Mouse (Mus musculus): ENCODE results near the gene Txndc2. TPM values are rescaled to one million over a fixed set of nuclear protein-coding genes. Genes with fewer than 3 reads are reported as not detected.
A peak's percentile ranks its signal among the peaks of the same experiment; 100 is the strongest.

Txndc2 gene
- polyA plus RNA-seq, 1 experiment from 2014 or later = not detected

DNA sequence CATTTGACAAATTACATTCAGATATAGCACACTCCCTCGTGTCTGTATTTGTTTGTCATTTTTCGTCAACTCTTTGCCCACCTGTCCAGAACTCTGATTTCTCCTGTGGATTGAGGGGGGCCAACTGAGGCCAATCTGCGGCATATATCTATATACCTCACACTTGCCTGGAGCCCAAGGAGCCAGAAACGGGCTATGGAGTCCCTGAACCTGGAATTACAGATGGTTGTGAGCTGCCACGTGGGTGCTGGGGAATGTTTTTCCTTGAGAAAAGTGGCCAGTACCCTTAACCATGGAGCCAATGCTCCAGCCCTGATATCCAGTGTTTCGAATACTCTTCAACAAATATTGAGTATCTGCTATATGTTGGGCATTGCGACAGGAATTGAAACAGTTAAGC, 31.0 kb upstream of the Txndc2 start:
- ATAC-seq (ENCODE audit: insufficient read depth) = no peak
- Histone ChIP-seq H3K27ac (replicated peaks) (no peak overlapping the region), H3K4me1 (replicated peaks) (peaks cover 10% of the 10 kb centered on the region), H3K4me3 (replicated peaks) (no peak overlapping the region), H3K9ac (no peak overlapping the region), H3K9me3 (replicated peaks) (no peaks in the 10 kb centered on the region), H3K27me3 (no peaks in the 10 kb centered on the region), H3K4me2 (no peak overlapping the region), H3K36me3 (replicated peaks) (no peaks in the 10 kb centered on the region)
- WGBS (ENCODE audit: insufficient replicate concordance) = 66% methylated on average over 7 of the region's 7 CpGs

- Histone ChIP-seq H3K4me3 (replicated peaks) (no peak overlapping the region), H3K36me3 (replicated peaks) (no peaks in the 10 kb centered on the region), H3K4me1 (replicated peaks) (peaks cover 16% of the 10 kb centered on the region), H3K27ac (replicated peaks) (no peak overlapping the region), H3K27me3 (no peaks in the 10 kb centered on the region), H3K9ac (no peak overlapping the region), H3K9me3 (replicated peaks) (no peaks in the 10 kb centered on the region), H3K4me2 (no peak overlapping the region)
- WGBS (ENCODE audit: insufficient replicate concordance) = 66% methylated on average over 4 of the region's 4 CpGs
- no peak for ATAC-seq (ENCODE audit: insufficient read depth)
These were observed 27.1 kb upstream of the Txndc2 start for GRCm38 (mm10) chr17:65669061-65669460.

GRCm38 (mm10) chr17:65667792-65668191, 25.8 kb upstream of the Txndc2 start:
- Histone ChIP-seq H3K36me3 (replicated peaks) (no peaks in the 10 kb centered on the region), H3K4me3 (replicated peaks) (no peak overlapping the region), H3K9me3 (replicated peaks) (no peaks in the 10 kb centered on the region), H3K27me3 (no peaks in the 10 kb centered on the region), H3K4me2 (no peak overlapping the region), H3K27ac (replicated peaks) (no peak overlapping the region), H3K9ac (no peak overlapping the region), H3K4me1 (replicated peaks) (peaks cover 29% of the 10 kb centered on the region)
- 73% methylated on average over 14 of the region's 14 CpGs for WGBS (ENCODE audit: insufficient replicate concordance)
- ATAC-seq (ENCODE audit: insufficient read depth) = no peak

- Histone ChIP-seq H3K27ac (replicated peaks) (no peak overlapping the region), H3K27me3 (no peaks in the 10 kb centered on the region), H3K9ac (no peak overlapping the region), H3K4me1 (replicated peaks) (peaks cover 31% of the 10 kb centered on the region), H3K4me2 (no peak overlapping the region), H3K9me3 (replicated peaks) (no peaks in the 10 kb centered on the region), H3K4me3 (replicated peaks) (no peak overlapping the region), H3K36me3 (replicated peaks) (no peaks in the 10 kb centered on the region)
- ATAC-seq (ENCODE audit: insufficient read depth) = no peak
- 59% methylated on average over 17 of the region's 17 CpGs for WGBS (ENCODE audit: insufficient replicate concordance)
These were observed 24.6 kb upstream of the Txndc2 start for GRCm38 (mm10) chr17:65666388-65667161.

GRCm38 (mm10) chr17:65665786-65666387, 23.9 kb upstream of the Txndc2 start:
- 70% methylated on average over 12 of the region's 12 CpGs for WGBS (ENCODE audit: insufficient replicate concordance)
- Histone ChIP-seq H3K4me2 (no peak overlapping the region), H3K4me1 (replicated peaks) (peaks cover 31% of the 10 kb centered on the region), H3K4me3 (replicated peaks) (no peak overlapping the region), H3K9me3 (replicated peaks) (no peaks in the 10 kb centered on the region), H3K27me3 (no peaks in the 10 kb centered on the region), H3K36me3 (replicated peaks) (no peaks in the 10 kb centered on the region), H3K9ac (no peak overlapping the region), H3K27ac (replicated peaks) (no peak overlapping the region)
- ATAC-seq (ENCODE audit: insufficient read depth) = no peak

DNA sequence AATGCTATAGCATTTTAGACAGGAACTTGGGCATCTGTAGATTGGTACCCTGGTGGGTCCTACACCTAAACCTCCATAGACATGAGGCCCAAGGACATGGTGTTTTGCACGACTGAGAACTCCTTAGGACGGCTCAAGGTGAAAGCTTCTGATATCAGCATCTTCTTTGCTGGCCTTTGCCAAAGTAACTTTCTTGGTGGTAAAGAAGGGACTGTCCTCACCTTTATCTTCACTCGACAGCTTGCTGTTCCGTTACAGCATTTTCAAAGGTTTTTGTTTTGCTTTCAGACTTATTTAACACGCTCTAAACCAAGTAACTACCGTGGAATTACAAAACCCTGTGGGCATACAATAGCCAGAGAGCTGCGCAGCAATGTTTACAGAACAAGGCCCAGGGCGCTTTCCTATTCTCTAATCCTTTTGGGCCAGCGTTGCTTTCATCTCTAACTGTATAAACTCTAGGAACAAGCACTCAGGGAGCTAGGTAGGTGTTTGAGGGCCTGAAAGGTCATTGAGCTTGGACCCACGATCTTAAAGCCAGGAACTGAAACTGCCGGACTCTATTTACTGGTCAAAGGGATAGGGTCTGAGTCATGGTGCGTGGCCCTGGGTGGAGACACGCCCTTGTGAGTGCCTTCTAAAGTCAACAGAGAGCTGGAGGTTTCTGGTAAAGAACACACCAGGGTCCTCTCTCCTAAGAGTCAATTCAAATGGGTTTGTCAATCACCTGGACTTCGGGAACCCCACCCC, 21.5 kb upstream of the Txndc2 start:
- Histone ChIP-seq H3K4me1 (replicated peaks) (peaks cover 31% of the 10 kb centered on the region), H3K36me3 (replicated peaks) (no peaks in the 10 kb centered on the region), H3K27ac (replicated peaks) (peak overlapping the region; percentile 81), H3K9ac (no peak overlapping the region), H3K27me3 (no peaks in the 10 kb centered on the region), H3K9me3 (replicated peaks) (no peaks in the 10 kb centered on the region), H3K4me3 (replicated peaks) (no peak overlapping the region), H3K4me2 (peak overlapping the region; percentile 50)
- WGBS (ENCODE audit: insufficient replicate concordance) = 39% methylated on average over 14 of the region's 14 CpGs
- ATAC-seq (ENCODE audit: insufficient read depth) = peak; percentile 93

DNA sequence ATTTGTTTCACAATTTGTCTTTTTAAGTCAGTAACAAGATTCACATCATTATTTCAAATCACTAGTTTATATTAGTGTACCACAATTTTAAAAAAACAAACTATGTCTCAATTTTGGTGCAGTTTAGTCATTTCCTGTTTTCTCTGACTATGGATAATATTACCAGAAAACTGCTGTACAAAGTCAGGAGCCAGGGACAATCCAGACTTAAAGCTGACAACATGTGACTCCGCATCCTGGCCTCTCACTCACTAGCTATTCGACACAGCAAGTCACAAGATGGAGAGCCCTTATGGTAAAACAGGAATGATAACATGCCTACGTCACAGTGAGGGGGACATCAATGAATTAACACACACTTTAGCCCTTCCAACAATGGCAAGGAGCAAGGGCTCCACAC, 20.7 kb upstream of the Txndc2 start:
- H3K4me2 ChIP-seq = no peak overlapping the region
- H3K27me3 ChIP-seq = no peaks in the 10 kb centered on the region
- H3K36me3 ChIP-seq (replicated peaks) = no peaks in the 10 kb centered on the region
- H3K9ac ChIP-seq = no peak overlapping the region
- H3K4me1 ChIP-seq (replicated peaks) = peaks cover 31% of the 10 kb centered on the region
- no peak for ATAC-seq (ENCODE audit: insufficient read depth)
- H3K9me3 ChIP-seq (replicated peaks) = no peaks in the 10 kb centered on the region
- H3K27ac ChIP-seq (replicated peaks) = peak overlapping the region; percentile 81; the same call in 1 of the 2 replicates
- H3K4me3 ChIP-seq (replicated peaks) = no peak overlapping the region
- 73% methylated on average over 3 of the region's 3 CpGs for WGBS (ENCODE audit: insufficient replicate concordance)

- Histone ChIP-seq H3K4me3 (replicated peaks) (no peak overlapping the region), H3K9me3 (replicated peaks) (no peaks in the 10 kb centered on the region), H3K27ac (replicated peaks) (no peak overlapping the region), H3K9ac (no peak overlapping the region), H3K27me3 (no peaks in the 10 kb centered on the region), H3K4me2 (no peak overlapping the region), H3K4me1 (replicated peaks) (peaks cover 26% of the 10 kb centered on the region), H3K36me3 (replicated peaks) (no peaks in the 10 kb centered on the region)
- 48% methylated on average over 2 of the region's 2 CpGs for WGBS (ENCODE audit: insufficient replicate concordance)
- no peak for ATAC-seq (ENCODE audit: insufficient read depth)
These were observed 16.4 kb upstream of the Txndc2 start for GRCm38 (mm10) chr17:65658416-65658815.

DNA sequence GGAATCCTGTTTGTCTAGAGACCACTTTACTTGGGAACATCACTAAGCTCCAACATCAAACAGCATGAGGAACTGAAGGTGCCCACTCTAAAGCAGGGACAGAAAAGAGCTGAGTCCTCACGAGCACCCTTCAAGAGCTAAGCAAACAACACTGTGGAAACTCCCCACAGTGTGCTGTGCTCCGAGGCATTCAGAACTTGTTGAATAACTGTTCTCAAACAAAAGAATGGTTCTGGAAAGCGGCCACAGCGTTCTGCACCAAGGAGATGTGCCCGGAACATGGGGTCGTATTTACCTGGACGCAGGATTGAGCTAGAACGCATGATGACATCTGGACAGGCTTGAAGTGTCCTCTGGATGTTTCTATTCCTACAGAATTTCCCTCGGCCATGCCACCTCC, 16.0 kb upstream of the Txndc2 start:
- peaks cover 22% of the 10 kb centered on the region for H3K4me1 ChIP-seq (replicated peaks)
- no peak for ATAC-seq (ENCODE audit: insufficient read depth)
- WGBS (ENCODE audit: insufficient replicate concordance) = 75% methylated on average over 9 of the region's 9 CpGs
- H3K4me2 ChIP-seq = no peak overlapping the region
- no peaks in the 10 kb centered on the region for H3K9me3 ChIP-seq (replicated peaks)
- no peak overlapping the region for H3K9ac ChIP-seq
- no peaks in the 10 kb centered on the region for H3K27me3 ChIP-seq
- no peaks in the 10 kb centered on the region for H3K36me3 ChIP-seq (replicated peaks)
- no peak overlapping the region for H3K27ac ChIP-seq (replicated peaks)
- H3K4me3 ChIP-seq (replicated peaks) = no peak overlapping the region

GRCm38 (mm10) chr17:65656731-65657130, 14.8 kb upstream of the Txndc2 start:
- H3K4me2 ChIP-seq = no peak overlapping the region
- no peak overlapping the region for H3K4me3 ChIP-seq (replicated peaks)
- peak overlapping the region; percentile 41 for H3K27ac ChIP-seq (replicated peaks)
- H3K27me3 ChIP-seq = no peaks in the 10 kb centered on the region
- ATAC-seq (ENCODE audit: insufficient read depth) = peak; percentile 34; the same call in 1 of the 2 replicates
- WGBS (ENCODE audit: insufficient replicate concordance) = 52% methylated on average over 6 of the region's 6 CpGs
- H3K9ac ChIP-seq = no peak overlapping the region
- no peaks in the 10 kb centered on the region for H3K36me3 ChIP-seq (replicated peaks)
- no peaks in the 10 kb centered on the region for H3K9me3 ChIP-seq (replicated peaks)
- peaks cover 18% of the 10 kb centered on the region for H3K4me1 ChIP-seq (replicated peaks)

DNA sequence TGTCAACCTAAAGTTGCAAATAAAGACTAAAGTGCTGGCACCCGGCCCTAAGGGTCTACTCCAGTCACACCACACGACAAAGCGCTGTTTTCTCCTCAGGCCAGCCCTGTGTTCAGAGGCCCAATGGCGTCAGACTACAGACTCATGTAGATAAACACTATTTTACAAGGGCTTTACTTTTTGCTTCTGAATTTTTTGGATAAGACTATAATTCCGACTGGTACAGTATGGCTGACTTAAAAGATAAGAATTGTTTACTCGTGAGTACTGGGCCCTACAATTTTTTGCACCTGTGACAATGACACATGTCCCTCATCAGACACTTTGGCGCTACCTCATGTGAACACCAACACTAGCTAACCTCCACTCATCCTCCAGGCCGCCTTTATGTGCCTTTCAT, 14.1 kb upstream of the Txndc2 start:
- Histone ChIP-seq H3K4me2 (no peak overlapping the region), H3K9ac (no peak overlapping the region), H3K9me3 (replicated peaks) (no peaks in the 10 kb centered on the region), H3K4me3 (replicated peaks) (no peak overlapping the region), H3K27ac (replicated peaks) (peak overlapping the region; percentile 48; the same call in 1 of the 2 replicates), H3K4me1 (replicated peaks) (peaks cover 18% of the 10 kb centered on the region), H3K27me3 (no peaks in the 10 kb centered on the region), H3K36me3 (replicated peaks) (no peaks in the 10 kb centered on the region)
- peak; percentile 65 for ATAC-seq (ENCODE audit: insufficient read depth)
- WGBS (ENCODE audit: insufficient replicate concordance) = 51% methylated on average over 8 of the region's 8 CpGs
